Mouse (Mus musculus) layer of hippocampus, postnatal 14 days (tissue): ENCODE results near the gene Rnf181. TPM values are rescaled to one million over a fixed set of nuclear protein-coding genes. Genes with fewer than 3 reads are reported as not detected.

Experiments used
- DNase-seq, 2 experiments: peaks; one replicate each; pipeline ENCODE4 v3.0.0; 2021 to 2022; ENCODE audit warnings: low spot score in 2 of 2, mixed read lengths in 1 of 2
- total RNA-seq, 2 experiments: library from RNA; stranded (reverse); gene quantifications; 2 replicates each; pipeline ENCODE4 v1.2.3; 2021

Rnf181 gene
- total RNA-seq, 2 experiments from 2014 or later, result 78.0 to 85.6 TPM

- DNase-seq, result no peak
Observed at GRCm38 (mm10) chr6:72333111-72333510, 33.6 kb downstream of the Rnf181 start.

GRCm38 (mm10) chr6:72330133-72330532, 36.6 kb downstream of the Rnf181 start:
- no peak for DNase-seq

- DNase-seq, result no peak
Observed at GRCm38 (mm10) chr6:72329019-72329418, 37.7 kb downstream of the Rnf181 start.

GRCm38 (mm10) chr6:72326274-72326673, 40.5 kb downstream of the Rnf181 start:
- DNase-seq, result peak; percentile 38 to 54

GRCm38 (mm10) chr6:72323786-72324508, 42.8 kb downstream of the Rnf181 start:
- DNase-seq, result no peak

- DNase-seq, result no peak
Observed at GRCm38 (mm10) chr6:72322936-72323335, 43.8 kb downstream of the Rnf181 start.

GRCm38 (mm10) chr6:72319019-72319418, 47.7 kb downstream of the Rnf181 start:
- peak; percentile 63 to 73 for DNase-seq

- DNase-seq, result no peak
Observed at GRCm38 (mm10) chr6:72318440-72318839, 48.3 kb downstream of the Rnf181 start.

GRCm38 (mm10) chr6:72316044-72316443, 50.7 kb downstream of the Rnf181 start:
- no peak for DNase-seq

GRCm38 (mm10) chr6:72315384-72315783, 51.4 kb downstream of the Rnf181 start:
- DNase-seq, result no peak

- no peak for DNase-seq
Observed at GRCm38 (mm10) chr6:72313124-72313867, 53.5 kb downstream of the Rnf181 start.

GRCm38 (mm10) chr6:72312198-72312597, 54.6 kb downstream of the Rnf181 start:
- no peak for DNase-seq

Other genes with a start within 250 kb of the Rnf181 start
- gene Atoh8, start 131.4 kb downstream of the Rnf181 start, total RNA-seq, result 1 to 10 TPM; 3.3 to 4.5 TPM
- not detected for gene Sftpb, start 62.3 kb downstream of the Rnf181 start, total RNA-seq
- 10 to 100 TPM; 29.7 to 32.9 TPM for gene Usp39, start 21.8 kb downstream of the Rnf181 start, total RNA-seq
- gene 0610030E20Rik, start 19.6 kb downstream of the Rnf181 start, total RNA-seq, result 10 to 100 TPM; 13.8 to 16.0 TPM
- gene Tmem150a, start 11.5 kb downstream of the Rnf181 start, total RNA-seq, result 10 to 100 TPM; 12.6 to 13.7 TPM
- 1 to 10 TPM; 3.7 to 4.2 TPM for gene Vamp5, start 13.5 kb upstream of the Rnf181 start, total RNA-seq
- 10 to 100 TPM; 11.4 to 15.3 TPM for gene Vamp8, start 23.7 kb upstream of the Rnf181 start, total RNA-seq
- gene Ggcx, start 47.4 kb upstream of the Rnf181 start, total RNA-seq, result 10 to 100 TPM; 21.0 to 22.1 TPM
- gene Mat2a, start 72.6 kb upstream of the Rnf181 start, total RNA-seq, result 100 to 1,000 TPM; 176 to 196 TPM
- gene Sh2d6, start 154.8 kb upstream of the Rnf181 start, total RNA-seq, result under 1 TPM; 0.41 to 0.83 TPM
- gene Capg, start 177.4 kb upstream of the Rnf181 start, total RNA-seq, result 1 to 10 TPM; 3.0 to 3.6 TPM
- gene Elmod3, start 231.5 kb upstream of the Rnf181 start, total RNA-seq, result 10 to 100 TPM; 19.4 to 21.4 TPM
- 10 to 100 TPM; 44.0 to 50.8 TPM for gene Retsat, start 231.5 kb upstream of the Rnf181 start, total RNA-seq